Mouse (Mus musculus) T-helper 17 cell (primary cell): ENCODE data around the gene Ints2.

Source experiments
- in situ Hi-C, 2 experiments: fragments of 300-600 bp; cut with MboI, MseI; formaldehyde crosslinking; loops; 1 replicate in 1 of 2; 2 replicates in 1 of 2; pipeline ENCODE4 v1.15.1; 2025; ENCODE audit warnings: high pct_unique_total_duplicates in 2 of 2

The Ints2 gene

DNA sequence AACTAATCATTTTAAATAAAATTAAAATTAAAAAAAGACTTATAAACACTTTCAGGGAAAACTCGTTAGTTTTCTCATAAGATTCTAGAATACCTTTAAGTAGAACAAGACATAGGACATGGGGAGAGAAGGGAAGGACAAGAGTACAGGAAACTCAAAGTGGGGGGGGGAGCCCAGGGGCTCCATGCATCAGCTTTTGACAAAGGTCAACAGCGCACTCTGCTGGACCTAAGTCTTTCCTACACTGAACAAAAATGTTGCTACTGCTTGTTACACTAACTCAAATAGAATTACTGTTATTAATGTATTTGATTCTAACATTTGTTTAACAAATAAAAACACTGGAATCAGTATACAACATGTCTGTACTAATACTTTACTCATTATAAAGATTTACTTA is 83.2 kb downstream of the Ints2 start:
- in situ Hi-C loops: loop anchor here (10.0 kb wide), 2 partner anchors 319 to 329 kb away; partner anchors contain the start of gene Gm11444 (in 1 of the 2)

DNA sequence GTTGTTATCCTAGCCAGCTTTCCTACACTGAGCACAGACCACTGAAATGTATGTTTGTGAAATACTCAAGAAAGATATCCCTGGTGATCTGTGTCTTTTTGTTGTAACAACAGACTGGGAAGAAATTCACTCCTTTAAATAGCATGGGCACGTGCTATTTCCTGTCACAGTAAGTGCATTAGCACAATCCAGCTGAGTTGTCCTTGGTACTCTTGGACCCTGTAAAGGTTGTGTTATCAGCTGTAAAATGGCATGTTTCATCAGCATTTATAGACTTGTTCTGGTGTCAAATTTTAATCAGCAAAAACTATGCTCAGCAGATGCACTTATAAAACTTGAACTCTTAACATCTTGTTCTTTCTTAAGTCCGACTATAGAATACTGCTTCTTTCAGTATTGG is 86.6 kb downstream of the Ints2 start:
- in situ Hi-C loops: loop anchor here (10.0 kb wide), 2 partner anchors 316 to 326 kb away; partner anchors contain the start of gene Gm11444 (in 1 of the 2)
